Mouse (Mus musculus) liver, postnatal 0 days (tissue): Measurements from ENCODE around the gene Pitpnm3.

Experiments
- CTCF ChIP-seq: sonication (generic); IDR thresholded peaks from 2 replicates; pipeline ENCODE4 v1.5.1; 2016; ENCODE audit warnings: antibody characterized with exemption, low read depth
- EP300 ChIP-seq: IDR thresholded peaks from 2 replicates; pipeline ENCODE4 v1.6.1; 2016; ENCODE audit warnings: antibody characterized with exemption, low read depth, mild to moderate bottlenecking

DNA sequence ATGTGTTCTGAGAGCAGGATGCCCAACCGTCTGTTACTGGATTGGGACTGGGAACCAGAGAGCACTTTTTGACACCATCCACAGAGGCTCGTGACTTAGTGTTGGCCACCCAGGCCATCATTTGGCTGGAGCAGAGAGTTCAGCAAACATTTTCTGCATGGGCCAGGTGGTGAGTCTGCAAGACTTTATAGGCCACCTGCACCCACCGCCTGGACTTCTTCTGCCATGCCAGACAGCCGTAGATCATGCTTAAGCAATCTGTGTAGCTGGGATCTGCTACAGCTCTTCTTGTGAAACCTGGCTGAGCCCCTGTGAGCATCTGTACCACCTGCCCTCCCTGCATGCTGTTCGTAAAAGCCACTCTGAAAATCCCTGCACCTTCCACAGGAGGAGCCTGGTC lies 68.3 kb downstream of the Pitpnm3 start:
- TF ChIP-seq EP300 (no peak), CTCF (no peak)
